Mouse (Mus musculus): Measurements from ENCODE around the gene Chad.

GRCm38 (mm10) chr11:94615494-94615893 lies 50.6 kb downstream of the Chad start:
- TF ChIP-seq CTCF (IDR thresholded peaks at IDR 0.05; ENCODE audit: low read depth, low read length) (no peak), POLR2A (IDR thresholded peaks at IDR 0.05; ENCODE audit: borderline replicate concordance, low read depth, low read length) (no peak)

Measured in bone marrow macrophage, adult 2 months (primary cell).